Mouse (Mus musculus) thymus, adult 2 months (tissue): Measurements from ENCODE around the gene Dnajc3. TPM values are rescaled to one million over a fixed set of nuclear protein-coding genes. Genes with fewer than 3 reads are reported as not detected.
"Not testable (repeated sequence)": the region's sequence is repeated elsewhere in the genome, so short reads cannot be mapped to it uniquely, and the experiment has no call there.

Source experiments
- DNase-seq: peaks from one replicate; pipeline ENCODE4 v3.0.0; 2021
- H3K27ac ChIP-seq: fragments of 200-500 bp; 2 replicates; pipeline ENCODE4 v1.5.1; 2012; ENCODE audit warnings: low read length, control low read depth; ENCODE audit not compliant: control insufficient read depth, insufficient read depth
- H3K27me3 ChIP-seq: fragments of 200-500 bp; 2 replicates; pipeline ENCODE4 v1.6.1; 2012; ENCODE audit warnings: mild to moderate bottlenecking, low read length, moderate library complexity, mixed read lengths; ENCODE audit not compliant: control insufficient read depth, insufficient read depth
- H3K36me3 ChIP-seq: fragments of 200-500 bp; 2 replicates; pipeline ENCODE4 v1.6.1; 2012; ENCODE audit warnings: mild to moderate bottlenecking, low read length, moderate library complexity; ENCODE audit not compliant: control insufficient read depth, insufficient read depth
- H3K4me1 ChIP-seq: fragments of 200-500 bp; replicated peaks from 2 replicates; pipeline ENCODE4 v1.6.1; 2012; ENCODE audit warnings: low read length; ENCODE audit not compliant: control insufficient read depth, insufficient read depth
- H3K4me3 ChIP-seq: fragments of 200-500 bp; 2 replicates; pipeline ENCODE4 v1.5.1; 2012; ENCODE audit warnings: mild to moderate bottlenecking, low read length, control low read depth, moderate library complexity; ENCODE audit not compliant: control insufficient read depth, insufficient read depth
- CTCF ChIP-seq: fragments of 200-500 bp; IDR thresholded peaks from 2 replicates; pipeline ENCODE4 v1.5.1; 2012; ENCODE audit warnings: mild to moderate bottlenecking, control low read depth, low read length, moderate library complexity, borderline replicate concordance; ENCODE audit not compliant: control insufficient read depth, poor library complexity, insufficient read depth; ENCODE audit errors: extremely low read depth
- POLR2A ChIP-seq: fragments of 200-500 bp; IDR thresholded peaks from 2 replicates; pipeline ENCODE4 v1.6.1; 2012; ENCODE audit warnings: mild to moderate bottlenecking, low read length, control low read depth, moderate library complexity; ENCODE audit not compliant: control insufficient read depth, poor library complexity, insufficient read depth; ENCODE audit errors: extremely low read depth
- WGBS: fragments of 180-500 bp; shearing (Covaris S2); methylation state at CpG from one replicate; pipeline ENCODE4 v1.1.7; 2018; 5-methylcytosine and 5-hydroxymethylcytosine counted together
- polyA plus RNA-seq: library from polyadenylated mRNA; depleted of rRNA; stranded (reverse); fragments of >200 nt; gene quantifications from 2 replicates; pipeline ENCODE4 v1.2.3, GENCODE M21; 2012

Dnajc3 gene
- polyA plus RNA-seq, 1 experiment: 29.8 TPM

DNA sequence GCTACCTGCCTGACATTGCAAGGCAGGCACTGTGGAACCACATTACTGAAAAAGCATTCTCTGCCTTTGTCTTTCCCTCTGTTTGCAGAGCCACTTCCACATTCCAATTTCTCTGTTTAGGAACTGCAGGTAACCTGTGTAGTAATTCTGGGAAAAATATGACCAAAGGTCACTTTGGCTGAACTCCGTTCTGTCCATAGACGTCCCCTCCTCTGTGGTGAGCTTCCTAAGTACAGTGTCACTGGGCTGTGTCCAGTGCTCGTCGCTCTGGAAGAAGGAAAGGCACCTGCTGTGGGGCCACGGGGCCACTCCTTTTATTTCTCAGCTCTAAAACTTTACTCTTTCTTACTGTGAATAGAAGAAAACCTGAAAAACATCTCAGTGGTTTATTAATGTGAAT is 42.6 kb downstream of the Dnajc3 start:
- peak overlapping the region; percentile 89 for H3K27ac ChIP-seq

DNA sequence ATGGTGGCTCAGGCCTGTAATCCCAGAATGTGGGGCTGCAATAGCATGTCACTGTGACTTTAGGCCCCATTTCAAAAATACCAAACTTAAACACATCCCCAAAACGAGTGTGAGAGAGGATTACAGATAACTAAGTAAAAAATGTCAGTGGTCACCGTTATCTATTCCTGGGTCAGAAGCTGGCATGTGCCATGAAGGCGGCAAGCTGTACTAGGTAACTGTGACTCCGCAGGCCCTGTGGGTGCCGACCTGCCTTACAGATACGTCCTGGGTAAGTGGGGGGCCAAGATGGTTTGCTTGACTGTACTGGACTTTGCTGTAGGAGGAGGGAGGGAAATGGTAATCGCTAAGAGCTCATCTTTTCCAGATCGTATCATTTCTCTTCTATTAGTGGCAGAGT is 43.1 kb downstream of the Dnajc3 start:
- peak; percentile 10 for DNase-seq
- WGBS: 95% methylated on average over 8 of the region's 8 CpGs
- Histone ChIP-seq H3K4me3 (no peak overlapping the region), H3K27me3 (no peaks in the 10 kb centered on the region), H3K27ac (peak overlapping the region; percentile 89), H3K4me1 (peaks cover 32% of the 10 kb centered on the region), H3K36me3 (peaks cover 44% of the 10 kb centered on the region)
- TF ChIP-seq CTCF: no peak
- no peak for TF ChIP-seq POLR2A

More for the DNA sequence above, 42.6 kb downstream of the Dnajc3 start:
- peaks cover 49% of the 10 kb centered on the region for H3K36me3 ChIP-seq
- WGBS: 97% methylated on average over 5 of the region's 5 CpGs
- peaks cover 32% of the 10 kb centered on the region for H3K4me1 ChIP-seq
- TF ChIP-seq POLR2A (no peak), CTCF (no peak)
- no peaks in the 10 kb centered on the region for H3K27me3 ChIP-seq
- DNase-seq: no peak
- no peak overlapping the region for H3K4me3 ChIP-seq

DNA sequence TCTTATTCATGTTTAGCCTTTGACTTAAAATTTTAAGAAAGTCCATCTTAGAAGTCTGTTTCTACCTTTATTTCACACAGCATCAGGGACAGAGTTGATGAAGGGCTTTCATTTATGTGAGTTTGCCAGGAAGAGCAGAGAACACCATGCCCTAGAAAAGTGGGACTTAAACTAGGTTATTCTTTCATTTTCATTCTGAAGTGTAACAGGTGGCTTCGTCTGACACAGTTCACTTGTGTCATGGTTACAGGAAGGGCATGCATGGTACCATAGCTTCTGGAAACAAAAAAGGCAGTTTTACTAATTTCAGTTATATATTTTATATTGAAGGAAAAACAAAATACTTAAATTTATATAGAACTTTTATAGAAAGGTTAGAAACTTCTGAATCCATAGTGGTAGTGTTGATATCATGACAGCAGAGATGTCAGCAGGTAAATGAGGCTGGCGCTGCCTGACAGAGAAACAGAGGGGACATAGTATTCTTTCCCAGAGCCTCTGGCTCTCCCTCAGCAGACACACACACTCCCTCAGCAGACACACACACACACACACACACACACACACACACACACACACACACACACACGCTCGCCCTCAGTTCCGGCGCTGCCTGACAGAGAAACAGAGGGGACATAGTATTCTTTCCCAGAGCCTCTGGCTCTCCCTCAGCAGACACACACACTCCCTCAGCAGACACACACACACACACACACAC is 44.1 kb downstream of the Dnajc3 start:
- peaks cover 32% of the 10 kb centered on the region for H3K4me1 ChIP-seq
- H3K36me3 ChIP-seq: peaks cover 34% of the 10 kb centered on the region
- not testable (repeated sequence) for H3K27me3 ChIP-seq, H3K4me3 ChIP-seq
- peak overlapping the region; percentile 95 for H3K27ac ChIP-seq
- DNase-seq: peak; percentile 19
- WGBS: 30% methylated on average over 4 of the region's 6 CpGs

DNA sequence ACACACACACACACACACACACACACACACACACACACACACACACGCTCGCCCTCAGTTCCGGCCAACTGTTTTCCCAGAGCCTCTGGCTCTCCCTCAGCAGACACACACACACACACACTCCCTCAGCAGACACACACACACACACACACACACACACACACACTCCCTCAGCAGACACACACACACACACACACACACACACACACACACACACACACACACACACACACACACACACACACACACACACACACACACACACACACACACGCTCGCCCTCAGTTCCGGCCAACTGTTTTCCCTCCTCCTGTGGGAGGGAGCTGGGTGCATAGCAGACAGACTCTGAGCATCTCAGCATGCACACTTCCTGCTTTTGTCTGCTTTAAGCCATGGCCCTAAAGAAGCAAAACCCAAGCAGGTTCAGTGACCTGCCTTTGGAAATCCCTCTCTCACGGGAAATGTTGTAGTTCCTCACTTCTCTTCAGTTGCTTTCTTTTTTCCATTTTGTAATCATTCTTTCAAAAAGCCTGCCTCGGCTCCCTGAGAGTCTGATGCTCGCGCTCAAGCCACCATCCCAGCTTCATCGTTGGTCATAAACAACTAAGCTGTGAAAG is 44.8 kb downstream of the Dnajc3 start:
- H3K36me3 ChIP-seq: peaks cover 27% of the 10 kb centered on the region

DNA sequence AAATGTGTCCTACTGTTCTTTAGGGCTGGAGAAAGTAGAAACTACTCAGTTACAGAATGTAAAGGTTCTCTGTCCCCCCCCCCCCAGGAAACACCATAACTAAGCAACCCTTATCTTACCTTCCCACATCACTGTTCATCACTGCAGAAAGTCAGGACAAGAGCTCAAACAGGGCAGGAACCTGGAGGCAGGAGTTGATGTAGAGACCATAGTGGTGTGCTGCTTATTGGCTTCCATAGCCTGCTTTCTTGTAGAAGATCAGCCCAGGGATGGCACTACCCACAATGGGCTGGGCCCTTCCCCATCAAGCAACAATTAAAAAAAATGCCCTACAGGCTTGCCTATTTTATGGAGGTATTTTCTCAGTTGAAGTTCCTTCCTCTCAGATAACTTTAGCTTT is 45.6 kb downstream of the Dnajc3 start:
- DNase-seq: no peak
- TF ChIP-seq POLR2A (no peak), CTCF (no peak)
- Histone ChIP-seq H3K4me1 (peaks cover 32% of the 10 kb centered on the region), H3K27ac (peak overlapping the region; percentile 95), H3K36me3 (peaks cover 18% of the 10 kb centered on the region), H3K27me3 (no peaks in the 10 kb centered on the region), H3K4me3 (no peak overlapping the region)

More for the DNA sequence above, 44.8 kb downstream of the Dnajc3 start:
- not testable (repeated sequence) for H3K27me3 ChIP-seq, H3K4me3 ChIP-seq
- Histone ChIP-seq H3K27ac (peak overlapping the region; percentile 95), H3K4me1 (peaks cover 32% of the 10 kb centered on the region)
- peak; percentile 38 for DNase-seq
- 0 out of 2 replicates have a peak, but pooled peaks have one; percentile 13 for TF ChIP-seq POLR2A
- WGBS: 20% methylated on average over 11 of the region's 11 CpGs

DNA sequence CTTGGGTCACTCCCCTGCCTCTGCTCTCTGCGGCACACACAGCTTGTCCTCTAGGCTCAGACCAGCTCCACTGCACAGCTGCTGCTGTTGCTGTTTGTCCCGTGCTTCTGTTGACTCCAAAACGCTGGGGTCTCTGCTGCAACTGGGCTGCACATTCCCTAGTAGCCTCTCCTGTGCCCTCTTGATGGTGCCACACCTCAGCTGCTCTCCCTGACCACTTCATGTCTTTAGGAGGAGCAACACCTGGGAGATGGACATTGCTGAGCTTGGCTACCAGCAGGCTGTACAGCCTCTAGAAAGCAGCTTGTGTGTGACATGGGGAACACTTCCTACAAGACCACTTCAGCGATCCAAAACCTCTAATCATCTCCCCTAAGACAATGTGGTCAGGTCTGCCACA is 46.4 kb downstream of the Dnajc3 start:
- H3K27me3 ChIP-seq: no peaks in the 10 kb centered on the region
- H3K36me3 ChIP-seq: peaks cover 12% of the 10 kb centered on the region
- TF ChIP-seq CTCF: no peak
- TF ChIP-seq POLR2A: no peak
- peaks cover 32% of the 10 kb centered on the region for H3K4me1 ChIP-seq
- H3K4me3 ChIP-seq: no peak overlapping the region
- H3K27ac ChIP-seq: no peak overlapping the region
- 93% methylated on average over 4 of the region's 4 CpGs for WGBS
- DNase-seq: no peak
